13 mouse cellular contexts compared by ENCODE assay signal in the genomic region with DNA sequence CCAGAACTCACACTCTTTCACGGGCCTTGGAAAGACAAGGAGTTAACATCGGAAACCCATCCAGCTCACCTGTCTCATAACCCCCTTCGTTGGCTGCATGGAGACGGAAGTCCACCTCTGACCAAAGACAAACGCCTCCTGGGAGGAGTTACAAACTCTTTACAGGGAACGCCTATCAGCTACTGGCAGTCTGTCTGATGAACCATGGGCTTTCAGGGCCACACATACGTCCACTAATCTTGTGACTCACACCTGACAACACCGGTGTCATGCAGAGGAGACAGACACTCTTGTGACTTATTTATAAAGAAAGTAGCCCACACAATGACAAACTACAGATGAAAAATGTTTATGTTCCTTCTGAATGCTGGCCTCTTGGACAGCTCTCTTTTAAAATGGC.
"Had no signal": no experiment of that assay in that cellular context is flagged by ENCODE, and none has a peak within 500 bp of the region (broad histone marks: within the 10 kb centered on the region; RNA-seq: fewer than 3 reads in every experiment).

No protein-coding gene starts in this region.

- ATAC-seq: intestine, postnatal 0 days; midbrain, embryonic 13.5 days had no signal

- H3K4me2 ChIP-seq: limb, embryonic 15.5 days; lung, embryonic 14.5 days; midbrain, embryonic 13.5 days; neural tube, embryonic 15.5 days had no signal

- H3K27ac ChIP-seq: limb, embryonic 15.5 days; midbrain, embryonic 13.5 days; neural tube, embryonic 15.5 days had no signal

- H3K4me1 ChIP-seq: limb, embryonic 15.5 days; midbrain, embryonic 13.5 days; neural tube, embryonic 15.5 days had no signal

- H3K36me3 ChIP-seq: limb, embryonic 15.5 days had no signal

- DNase-seq: kidney, adult 8-10 months; lung, embryonic 14.5 days; lung, postnatal 10 days; lung, postnatal 4 days; right cerebral cortex, adult 18-20 months; spleen, adult 18-20 months; thymus, adult 18-20 months; thymus, postnatal 14 days had no signal

- H3K4me3 ChIP-seq: limb, embryonic 15.5 days; midbrain, embryonic 13.5 days; myocyte; neural tube, embryonic 15.5 days had no signal

- H3K9me3 ChIP-seq: limb, embryonic 15.5 days; midbrain, embryonic 13.5 days; neural tube, embryonic 15.5 days had no signal

- H3K27me3 ChIP-seq: limb, embryonic 15.5 days; midbrain, embryonic 13.5 days; neural tube, embryonic 15.5 days had no signal

- H3K9ac ChIP-seq: limb, embryonic 15.5 days; lung, embryonic 14.5 days; midbrain, embryonic 13.5 days; neural tube, embryonic 15.5 days had no signal
